ENCODE assay signal across 26 mouse cellular contexts in the genomic region with DNA sequence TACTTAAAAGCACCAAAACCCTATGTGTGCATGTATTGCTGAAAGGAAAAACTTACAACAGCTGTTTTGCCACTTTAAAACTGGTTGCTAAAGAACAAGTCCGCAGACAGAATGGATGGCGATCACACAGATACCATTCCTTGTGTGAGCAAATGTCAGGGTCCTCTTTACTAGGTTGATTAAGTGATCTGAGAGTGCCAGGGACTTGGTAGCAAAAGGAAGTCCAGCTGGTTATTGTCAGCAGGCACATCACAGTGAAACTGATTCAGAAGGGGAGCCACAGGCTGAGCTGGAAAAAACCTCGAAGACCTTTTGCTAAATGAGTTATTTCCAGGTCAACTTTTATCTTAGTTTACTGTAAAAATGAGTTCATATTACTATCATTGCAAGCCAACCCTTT.
DNase-seq lines count a peak whose midpoint lies in the region; ATAC-seq lines count a peak whose summit lies in the region.
"Had no signal": no experiment of that assay in that cellular context is flagged by ENCODE, and none has a peak within 500 bp of the region (broad histone marks: within the 10 kb centered on the region; RNA-seq: fewer than 3 reads in every experiment).

No protein-coding gene starts in this region.

- no peak overlapping the region for H3K4me3 ChIP-seq in heart, embryonic 11.5 days (ENCODE audit: low read depth, low read length)
- H3K4me3 ChIP-seq in kidney, embryonic 16.5 days (ENCODE audit: low read length) = no peak overlapping the region
- H3K4me3 ChIP-seq: embryonic facial prominence, embryonic 12.5 days; erythroblast, embryonic 14.5 days; forebrain, embryonic 12.5 days; kidney, embryonic 15.5 days; left cerebral cortex, adult 2 months; limb, embryonic 10.5 days; liver, embryonic 15.5 days; midbrain, embryonic 12.5 days had no signal

- H3K4me1 ChIP-seq in heart, embryonic 11.5 days (ENCODE audit: control insufficient read depth, insufficient read depth, low read length) = peaks cover 44% of the 10 kb centered on the region
- peaks cover 27% of the 10 kb centered on the region for H3K4me1 ChIP-seq in kidney, embryonic 16.5 days (ENCODE audit: insufficient read depth, low read length)
- H3K4me1 ChIP-seq: liver, embryonic 15.5 days had no signal

- 56% methylated on average over 3 of the region's 3 CpGs for WGBS in heart, embryonic 11.5 days (ENCODE audit: insufficient replicate concordance)
- 37% methylated on average over 3 of the region's 3 CpGs for WGBS in kidney, embryonic 16.5 days

- H3K36me3 ChIP-seq in heart, embryonic 11.5 days (ENCODE audit: control insufficient read depth, insufficient read depth, low read length) = no peaks in the 10 kb centered on the region
- no peaks in the 10 kb centered on the region for H3K36me3 ChIP-seq in kidney, embryonic 16.5 days (ENCODE audit: insufficient read depth, low read length)
- H3K36me3 ChIP-seq: embryonic facial prominence, embryonic 12.5 days; forebrain, embryonic 12.5 days; kidney, embryonic 15.5 days; limb, embryonic 10.5 days; liver, embryonic 15.5 days; midbrain, embryonic 12.5 days had no signal

- DNase-seq in heart, postnatal 10 days = no peak
- DNase-seq in kidney, postnatal 14 days = peak; percentile 7
- peak; percentile 59 for DNase-seq in lung, postnatal 10 days
- DNase-seq in lung, postnatal 4 days = peak; percentile 39 to 43
- no peak for DNase-seq in right cerebral cortex, postnatal 4 days
- DNase-seq in left cerebral cortex, postnatal 10 days (ENCODE audit: extremely low spot score in 1 of 2, low spot score in 2 of 2) = no peak
- DNase-seq: adrenal gland, adult 8-10 months; cerebellum, adult 11-12 months; cerebellum, postnatal 14 days; kidney, adult 11 months; layer of hippocampus, adult 9-11 months; liver; right cerebral cortex, postnatal 14 days; thymus, postnatal 25 days had no signal

- no peak overlapping the region for H3K4me2 ChIP-seq in heart, embryonic 11.5 days
- H3K4me2 ChIP-seq in kidney, embryonic 16.5 days (replicated peaks; ENCODE audit: low read depth, low read length) = no peak overlapping the region
- H3K4me2 ChIP-seq: embryonic facial prominence, embryonic 12.5 days; forebrain, embryonic 12.5 days; kidney, embryonic 15.5 days; liver, embryonic 15.5 days; midbrain, embryonic 12.5 days had no signal

- no peaks in the 10 kb centered on the region for H3K27me3 ChIP-seq in heart, embryonic 11.5 days (ENCODE audit: control insufficient read depth, insufficient read depth, low read length)
- H3K27me3 ChIP-seq in kidney, embryonic 16.5 days (ENCODE audit: insufficient read depth, low read length) = no peaks in the 10 kb centered on the region
- H3K27me3 ChIP-seq: embryonic facial prominence, embryonic 12.5 days; forebrain, embryonic 12.5 days; kidney, embryonic 15.5 days; liver, embryonic 15.5 days; midbrain, embryonic 12.5 days had no signal

- no peak for ATAC-seq in heart, embryonic 11.5 days (replicated peaks; ENCODE audit: insufficient number of reproducible peaks, low FRiP score, low TSS enrichment)
- ATAC-seq in kidney, embryonic 16.5 days (ENCODE audit: low FRiP score, low TSS enrichment) = no peak
- ATAC-seq: activated CD4-positive, CD25-positive, alpha-beta regulatory T cell, adult 4 months; hindbrain, postnatal 0 days had no signal

- H3K9ac ChIP-seq in heart, embryonic 11.5 days (ENCODE audit: low read depth, low read length) = no peak overlapping the region
- H3K9ac ChIP-seq in kidney, embryonic 16.5 days (replicated peaks; ENCODE audit: low read length) = no peak overlapping the region
- H3K9ac ChIP-seq: embryonic facial prominence, embryonic 12.5 days; forebrain, embryonic 12.5 days; kidney, embryonic 15.5 days; liver, embryonic 15.5 days; midbrain, embryonic 12.5 days had no signal

- H3K27ac ChIP-seq in heart, embryonic 11.5 days (ENCODE audit: low read depth, low read length) = 0 out of 2 replicates have a peak overlapping the region, but pooled peaks have one; percentile 29
- no peak overlapping the region for H3K27ac ChIP-seq in kidney, embryonic 16.5 days (ENCODE audit: low read length)
- H3K27ac ChIP-seq: embryonic facial prominence, embryonic 12.5 days; forebrain, embryonic 12.5 days; hindbrain, postnatal 0 days; left cerebral cortex, adult 2 months; limb, embryonic 10.5 days; liver, embryonic 15.5 days; midbrain, embryonic 12.5 days had no signal

- intact Hi-C loops in heart, postnatal 10 days (cut with DNase I) = loop anchor here (5.0 kb wide), 1 partner anchor 36 kb away; no protein-coding TSS in a partner anchor
- intact Hi-C loops in left cerebral cortex, postnatal 10 days (cut with DNase I) = no loop called here

- no peaks in the 10 kb centered on the region for H3K9me3 ChIP-seq in heart, embryonic 11.5 days (replicated peaks; ENCODE audit: control insufficient read depth, low read length)
- no peaks in the 10 kb centered on the region for H3K9me3 ChIP-seq in kidney, embryonic 16.5 days (ENCODE audit: low read length)
- H3K9me3 ChIP-seq: embryonic facial prominence, embryonic 12.5 days; forebrain, embryonic 12.5 days; kidney, embryonic 15.5 days; limb, embryonic 10.5 days; liver, embryonic 15.5 days; midbrain, embryonic 12.5 days had no signal

Comparison
In these comparisons a context has a peak if more than half of its experiments do, and no peak if none do; other contexts are left out.
1. DNase-seq: peak in kidney, postnatal 14 days (single experiment), lung, postnatal 10 days (single experiment) and lung, postnatal 4 days (2 of 2); none in heart, postnatal 10 days (0 of 2), right cerebral cortex, postnatal 4 days (single experiment) and left cerebral cortex, postnatal 10 days (0 of 2).